Mouse (Mus musculus) G1E (cell line): ENCODE results near the gene Tubgcp6. TPM values are rescaled to one million over a fixed set of nuclear protein-coding genes. Genes with fewer than 3 reads are reported as not detected.

Source experiments
- ATAC-seq: 2 replicates; pipeline ENCODE4 v1.8.0; 2016; ENCODE audit warnings: mild to moderate bottlenecking; ENCODE audit not compliant: insufficient number of reproducible peaks, poor library complexity, low FRiP score, severe bottlenecking; ENCODE audit errors: extremely low read depth
- DNase-seq: peaks from one replicate; pipeline ENCODE4 v3.0.0; 2012; ENCODE audit warnings: low spot score
- H3K27me3 ChIP-seq: 2 replicates; pipeline ENCODE4 v1.6.1; 2012; ENCODE audit warnings: mild to moderate bottlenecking, low read length, inconsistent platforms; ENCODE audit not compliant: insufficient read depth
- H3K36me3 ChIP-seq: replicated peaks from 2 replicates; pipeline ENCODE3; 2012; ENCODE audit warnings: mild to moderate bottlenecking, inconsistent platforms
- H3K4me1 ChIP-seq: 2 replicates; pipeline ENCODE4 v1.6.1; 2012; ENCODE audit warnings: low read depth, low read length, inconsistent platforms, mixed read lengths; ENCODE audit not compliant: insufficient read depth
- H3K4me3 ChIP-seq: 2 replicates; pipeline ENCODE4 v1.5.1; 2012; ENCODE audit warnings: low read depth, mild to moderate bottlenecking, inconsistent platforms, low read length, moderate library complexity, mixed read lengths
- H3K9me3 ChIP-seq: replicated peaks from 2 replicates; pipeline ENCODE4 v1.6.1; 2012; ENCODE audit warnings: inconsistent platforms
- CTCF ChIP-seq: IDR thresholded peaks from 2 replicates; pipeline ENCODE4 v1.5.1; 2012; ENCODE audit warnings: low read depth, low read length, inconsistent platforms, mixed read lengths
- GATA1 ChIP-seq: IDR thresholded peaks from 2 replicates; pipeline ENCODE4 v1.6.1; 2012; ENCODE audit warnings: borderline replicate concordance, low read length, inconsistent platforms, mixed read lengths
- GATA2 ChIP-seq: IDR thresholded peaks from 2 replicates; pipeline ENCODE4 v1.6.1; 2012; ENCODE audit warnings: low read depth, low read length, inconsistent platforms, borderline replicate concordance
- POLR2AphosphoS5 ChIP-seq: IDR thresholded peaks from 2 replicates; pipeline ENCODE4 v1.6.1; 2012; ENCODE audit warnings: low read depth, low read length, inconsistent platforms; ENCODE audit not compliant: insufficient replicate concordance
- TAL1 ChIP-seq: conservative IDR thresholded peaks from 2 replicates; pipeline ENCODE4 v1.6.1; 2012; ENCODE audit warnings: low read depth, low read length, inconsistent platforms, mixed read lengths
- polyA plus RNA-seq: library from polyadenylated mRNA; stranded (reverse); fragments of >175 nt; gene quantifications from 2 replicates; pipeline ENCODE4 v1.2.3, GENCODE M21; 2012
- total RNA-seq, 2 experiments: library from RNA; stranded (forward) in 1 of 2; stranded (reverse) in 1 of 2; fragments of 200-1000 nt in 1 of 2; fragments of >200 nt in 1 of 2; fragmentation: Nextera tagmentation in 1 of 2; gene quantifications; 2 replicates each; pipeline ENCODE4 v1.2.3; 2014 to 2017

The Tubgcp6 gene
- total and polyA plus RNA-seq, 3 experiments: 19.3 to 55.2 (median 31.8) TPM

DNA sequence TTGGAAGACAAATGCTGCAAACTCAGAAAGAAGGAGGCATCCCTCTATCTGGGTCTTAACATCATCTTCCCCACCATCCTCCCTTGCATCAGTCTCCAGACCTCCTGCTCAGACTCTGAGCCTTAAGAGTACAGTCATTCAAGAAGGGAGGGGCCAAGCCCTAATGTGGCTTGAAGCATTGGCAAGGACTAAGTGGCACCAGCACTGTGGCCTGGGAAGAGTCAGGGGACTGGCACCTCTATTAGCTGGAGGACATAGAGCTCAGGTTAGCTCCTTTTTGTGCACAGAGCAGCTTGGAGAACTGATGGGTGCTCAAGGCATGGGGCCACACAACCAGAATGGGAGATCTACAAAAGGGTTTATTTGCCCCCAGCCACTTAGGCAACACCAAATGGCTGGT is 7.3 kb upstream of the Tubgcp6 start:
- Histone ChIP-seq H3K36me3 (peaks cover 33% of the 10 kb centered on the region), H3K9me3 (no peaks in the 10 kb centered on the region), H3K4me1 (peaks cover 49% of the 10 kb centered on the region), H3K4me3 (no peak overlapping the region), H3K27me3 (peaks cover 9% of the 10 kb centered on the region; the same call in 1 of the 2 replicates)
- ATAC-seq: no peak
- DNase-seq: no peak
- TF ChIP-seq GATA2: no peak
- TF ChIP-seq POLR2AphosphoS5: no peak
- no peak for TF ChIP-seq CTCF
- TF ChIP-seq GATA1: no peak
- no peak for TF ChIP-seq TAL1

GRCm38 (mm10) chr15:89128382-89129350 is 5.8 kb upstream of the Tubgcp6 start, which contains the start of gene Hdac10:
Hdac10 (minus strand) TSS chr15:89128700.
- Histone ChIP-seq H3K27me3 (no peaks in the 10 kb centered on the region), H3K4me1 (peaks cover 58% of the 10 kb centered on the region), H3K36me3 (peaks cover 49% of the 10 kb centered on the region), H3K9me3 (no peaks in the 10 kb centered on the region), H3K4me3 (peak within 1 kb of the TSS; percentile 78)
- ATAC-seq (peak; percentile 91), DNase-seq (peak; percentile 82)
- no peak for TF ChIP-seq GATA2
- peak; percentile 92 for TF ChIP-seq CTCF

- Histone ChIP-seq H3K36me3 (peaks cover 54% of the 10 kb centered on the region), H3K4me3 (peak overlapping the region; percentile 78), H3K4me1 (peaks cover 66% of the 10 kb centered on the region), H3K9me3 (no peaks in the 10 kb centered on the region), H3K27me3 (no peaks in the 10 kb centered on the region)
- TF ChIP-seq CTCF: no peak
- no peak for TF ChIP-seq GATA2
- no peak for ATAC-seq
- no peak for DNase-seq
These were observed 4.5 kb upstream of the Tubgcp6 start for GRCm38 (mm10) chr15:89127364-89127940.

DNA sequence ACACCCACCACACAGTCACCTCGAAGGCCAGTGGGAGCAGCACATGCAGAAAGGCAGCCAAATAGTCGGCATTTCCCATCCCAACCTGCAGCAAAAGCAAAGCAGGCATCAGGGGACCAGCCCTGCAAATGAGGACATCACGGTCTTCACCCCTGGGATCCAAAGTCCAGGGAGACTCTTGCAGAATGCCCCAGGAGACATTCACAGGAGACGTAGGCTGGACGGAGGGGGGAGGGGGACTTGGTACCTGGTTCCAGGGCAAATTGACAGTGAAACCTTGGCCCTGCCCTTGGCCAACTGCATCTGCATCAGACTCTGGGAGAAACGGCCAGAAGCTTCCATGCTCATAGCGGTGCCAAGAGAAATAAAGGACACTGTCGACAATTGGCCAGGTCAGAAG is 3.7 kb upstream of the Tubgcp6 start:
- Histone ChIP-seq H3K4me3 (no peak overlapping the region), H3K36me3 (peaks cover 55% of the 10 kb centered on the region), H3K4me1 (peaks cover 73% of the 10 kb centered on the region), H3K27me3 (no peaks in the 10 kb centered on the region), H3K9me3 (no peaks in the 10 kb centered on the region)
- ATAC-seq (no peak), DNase-seq (no peak)
- TF ChIP-seq GATA1 (no peak), TAL1 (no peak), CTCF (no peak), GATA2 (no peak), POLR2AphosphoS5 (no peak)

GRCm38 (mm10) chr15:89125351-89125750 is 2.4 kb upstream of the Tubgcp6 start:
- Histone ChIP-seq H3K9me3 (no peaks in the 10 kb centered on the region), H3K27me3 (no peaks in the 10 kb centered on the region), H3K36me3 (peaks cover 61% of the 10 kb centered on the region), H3K4me3 (no peak overlapping the region), H3K4me1 (peaks cover 74% of the 10 kb centered on the region)
- TF ChIP-seq CTCF: no peak
- no peak for TF ChIP-seq TAL1
- TF ChIP-seq POLR2AphosphoS5: no peak
- no peak for TF ChIP-seq GATA2
- TF ChIP-seq GATA1: no peak
- ATAC-seq: no peak
- no peak for DNase-seq

GRCm38 (mm10) chr15:89124312-89124711 is 1.4 kb upstream of the Tubgcp6 start:
- ATAC-seq (no peak), DNase-seq (no peak)
- peaks cover 72% of the 10 kb centered on the region for H3K36me3 ChIP-seq
- no peaks in the 10 kb centered on the region for H3K27me3 ChIP-seq
- no peak overlapping the region for H3K4me3 ChIP-seq
- TF ChIP-seq CTCF: no peak
- TF ChIP-seq TAL1: no peak
- TF ChIP-seq POLR2AphosphoS5: no peak
- no peak for TF ChIP-seq GATA1
- no peak for TF ChIP-seq GATA2
- peaks cover 79% of the 10 kb centered on the region for H3K4me1 ChIP-seq
- H3K9me3 ChIP-seq: no peaks in the 10 kb centered on the region
